Mouse (Mus musculus): ENCODE results near the gene Tmem263. TPM values are rescaled to one million over a fixed set of nuclear protein-coding genes. Genes with fewer than 3 reads are reported as not detected.

Tmem263 gene
- polyA plus RNA-seq, 1 experiment from 2014 or later, result 60.3 TPM

DNA sequence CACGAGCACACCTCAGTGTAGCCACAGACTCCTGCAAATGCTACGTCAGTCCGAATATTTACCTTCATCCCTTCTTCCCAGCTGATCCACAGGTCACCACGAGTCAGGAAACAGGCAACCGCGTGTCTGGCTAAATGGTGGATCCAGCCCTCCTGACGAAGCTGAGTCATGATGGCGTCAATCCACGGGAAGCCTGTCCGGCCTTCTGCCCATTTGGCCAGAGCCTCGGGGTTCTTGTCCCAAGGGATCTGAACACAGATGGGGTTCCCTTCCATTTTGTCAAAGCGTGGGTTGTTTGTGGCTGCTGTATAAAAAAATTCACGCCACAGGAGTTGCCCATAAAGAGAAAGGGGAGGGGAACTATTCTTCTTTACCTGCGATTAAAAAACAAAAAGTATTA, 43.9 kb downstream of the Tmem263 start:
- no peak overlapping the region for H3K4me2 ChIP-seq
- no peak overlapping the region for H3K27ac ChIP-seq
- ATAC-seq (ENCODE audit: low FRiP score), result no peak
- H3K4me3 ChIP-seq, result no peak overlapping the region
- H3K36me3 ChIP-seq, result peaks cover 54% of the 10 kb centered on the region
- WGBS, result 86% methylated on average over 14 of the region's 14 CpGs
- H3K4me1 ChIP-seq (replicated peaks), result no peaks in the 10 kb centered on the region
- H3K9me3 ChIP-seq, result no peaks in the 10 kb centered on the region
- no peak overlapping the region for H3K9ac ChIP-seq
- H3K27me3 ChIP-seq, result no peaks in the 10 kb centered on the region

- H3K27me3 ChIP-seq, result no peaks in the 10 kb centered on the region
- H3K9ac ChIP-seq, result no peak overlapping the region
- H3K9me3 ChIP-seq, result no peaks in the 10 kb centered on the region
- no peaks in the 10 kb centered on the region for H3K4me1 ChIP-seq (replicated peaks)
- H3K4me3 ChIP-seq, result no peak overlapping the region
- no peak overlapping the region for H3K4me2 ChIP-seq
- WGBS, result 86% methylated on average over 5 of the region's 5 CpGs
- H3K27ac ChIP-seq, result no peak overlapping the region
- peaks cover 27% of the 10 kb centered on the region for H3K36me3 ChIP-seq
- ATAC-seq (ENCODE audit: low FRiP score), result no peak
Observed at GRCm38 (mm10) chr10:85149226-85149625, 46.8 kb downstream of the Tmem263 start.

- 15% methylated on average over 2 of the region's 2 CpGs for WGBS
- no peak overlapping the region for H3K4me2 ChIP-seq
- H3K36me3 ChIP-seq, result peaks cover 5% of the 10 kb centered on the region; the same call in 1 of the 2 replicates
- H3K9ac ChIP-seq, result no peak overlapping the region
- no peak overlapping the region for H3K4me3 ChIP-seq
- no peak overlapping the region for H3K27ac ChIP-seq
- no peaks in the 10 kb centered on the region for H3K4me1 ChIP-seq (replicated peaks)
- no peaks in the 10 kb centered on the region for H3K27me3 ChIP-seq
- H3K9me3 ChIP-seq, result no peaks in the 10 kb centered on the region
- ATAC-seq (ENCODE audit: low FRiP score), result no peak
Observed at GRCm38 (mm10) chr10:85154195-85154594, 51.8 kb downstream of the Tmem263 start.

GRCm38 (mm10) chr10:85157451-85157850, 55.0 kb downstream of the Tmem263 start:
- 92% methylated on average over 7 of the region's 7 CpGs for WGBS

DNA sequence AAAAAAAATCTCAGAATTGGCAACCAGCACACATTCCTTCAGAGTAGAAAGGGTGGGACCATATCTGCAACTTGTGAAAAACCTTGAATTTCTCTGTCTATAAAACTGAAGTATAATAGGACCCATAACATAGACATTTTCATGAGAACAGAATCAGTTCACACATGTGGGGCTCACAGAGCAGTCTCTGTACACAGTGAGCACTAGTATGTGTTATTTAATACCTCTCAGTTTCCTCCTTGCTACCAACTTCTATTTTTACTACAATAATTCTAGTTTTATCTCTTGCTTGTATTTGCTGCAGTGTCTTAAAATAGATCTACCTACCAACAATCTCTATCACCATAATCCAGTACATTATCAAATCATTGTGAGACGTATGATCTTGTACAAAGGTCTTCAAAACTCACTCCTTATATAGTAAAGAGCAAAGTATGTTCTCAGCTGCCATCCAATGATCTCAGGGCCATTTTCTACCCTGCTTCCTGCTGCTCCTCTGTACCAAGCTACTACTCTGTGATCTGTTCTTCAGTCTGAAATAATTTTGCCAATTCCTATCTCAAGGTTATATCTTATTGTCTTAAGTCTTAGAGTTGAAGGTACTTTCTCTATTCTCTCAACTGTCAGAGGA, 57.7 kb downstream of the Tmem263 start:
- no peak overlapping the region for H3K27ac ChIP-seq
- ATAC-seq (ENCODE audit: low FRiP score), result no peak
- no peaks in the 10 kb centered on the region for H3K36me3 ChIP-seq
- 96% methylated on average over 1 of the region's 1 CpGs for WGBS
- H3K9ac ChIP-seq, result no peak overlapping the region
- H3K9me3 ChIP-seq, result no peaks in the 10 kb centered on the region
- no peak overlapping the region for H3K4me3 ChIP-seq
- H3K4me1 ChIP-seq (replicated peaks), result no peaks in the 10 kb centered on the region
- H3K27me3 ChIP-seq, result no peaks in the 10 kb centered on the region
- no peak overlapping the region for H3K4me2 ChIP-seq

More at GRCm38 (mm10) chr10:85157451-85157850, 55.0 kb downstream of the Tmem263 start:
- Histone ChIP-seq H3K27me3 (no peaks in the 10 kb centered on the region), H3K4me2 (no peak overlapping the region), H3K27ac (no peak overlapping the region), H3K9me3 (no peaks in the 10 kb centered on the region), H3K4me1 (replicated peaks) (no peaks in the 10 kb centered on the region), H3K9ac (no peak overlapping the region), H3K36me3 (no peaks in the 10 kb centered on the region), H3K4me3 (no peak overlapping the region)
- ATAC-seq (ENCODE audit: low FRiP score), result no peak

DNA sequence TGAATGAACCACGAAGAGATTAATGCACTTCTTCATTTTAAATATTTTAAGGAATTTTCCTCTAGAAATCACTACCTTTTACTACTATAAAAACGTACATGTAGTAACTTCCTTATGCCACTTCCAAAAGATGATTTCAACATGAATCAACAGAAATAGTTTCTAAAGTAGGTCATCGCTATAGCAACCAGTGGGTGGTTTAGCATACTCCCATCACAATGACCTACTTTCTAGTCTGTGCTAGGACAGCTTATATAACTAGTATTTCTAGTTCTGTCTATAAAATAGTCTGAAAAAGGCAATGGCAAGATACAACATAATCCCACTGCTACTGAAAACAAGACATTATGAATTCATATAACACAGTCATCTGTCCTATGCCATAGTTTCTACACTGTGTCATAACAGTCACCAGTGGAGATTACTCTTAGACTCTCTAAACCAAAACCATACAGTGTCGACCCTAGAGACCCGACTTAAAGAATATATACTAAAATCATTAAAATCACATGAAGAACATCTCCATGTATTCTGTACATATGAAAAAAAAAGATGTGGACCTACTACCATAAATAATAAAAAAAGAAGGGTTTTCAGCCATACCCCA, 59.4 kb downstream of the Tmem263 start:
- Histone ChIP-seq H3K4me3 (no peak overlapping the region), H3K4me2 (no peak overlapping the region), H3K4me1 (replicated peaks) (no peaks in the 10 kb centered on the region), H3K9me3 (no peaks in the 10 kb centered on the region), H3K9ac (no peak overlapping the region), H3K36me3 (no peaks in the 10 kb centered on the region), H3K27ac (no peak overlapping the region), H3K27me3 (no peaks in the 10 kb centered on the region)
- no peak for ATAC-seq (ENCODE audit: low FRiP score)
- 70% methylated on average over 5 of the region's 5 CpGs for WGBS

GRCm38 (mm10) chr10:85164791-85165190, 62.4 kb downstream of the Tmem263 start:
- 89% methylated on average over 13 of the region's 13 CpGs for WGBS

DNA sequence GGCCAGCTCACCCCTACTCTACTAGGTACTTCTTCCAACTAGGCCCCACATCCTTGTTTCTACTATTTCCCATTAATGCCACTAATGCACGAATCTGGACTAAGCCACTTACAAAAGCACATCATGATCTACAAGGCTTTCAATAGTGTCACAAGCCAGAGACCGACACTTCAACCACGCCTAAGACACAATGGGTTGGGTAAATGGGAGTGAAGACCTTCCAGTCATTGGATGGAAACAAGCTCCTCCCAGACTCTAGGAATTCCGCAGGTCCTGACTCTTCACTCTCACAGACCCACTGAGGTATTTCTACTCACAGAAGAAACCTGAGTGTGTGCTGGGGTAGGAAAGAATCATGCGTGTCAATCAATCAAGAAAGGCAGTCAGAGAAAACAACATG, 62.9 kb downstream of the Tmem263 start:
- Histone ChIP-seq H3K27me3 (no peaks in the 10 kb centered on the region), H3K36me3 (no peaks in the 10 kb centered on the region), H3K4me1 (replicated peaks) (no peaks in the 10 kb centered on the region), H3K4me2 (no peak overlapping the region), H3K9ac (no peak overlapping the region), H3K4me3 (no peak overlapping the region), H3K27ac (no peak overlapping the region), H3K9me3 (no peaks in the 10 kb centered on the region)
- 88% methylated on average over 5 of the region's 5 CpGs for WGBS
- no peak for ATAC-seq (ENCODE audit: low FRiP score)

More at GRCm38 (mm10) chr10:85164791-85165190, 62.4 kb downstream of the Tmem263 start:
- no peak overlapping the region for H3K4me3 ChIP-seq
- no peak overlapping the region for H3K9ac ChIP-seq
- no peaks in the 10 kb centered on the region for H3K9me3 ChIP-seq
- H3K27ac ChIP-seq, result no peak overlapping the region
- no peaks in the 10 kb centered on the region for H3K36me3 ChIP-seq
- no peaks in the 10 kb centered on the region for H3K4me1 ChIP-seq (replicated peaks)
- no peak for ATAC-seq (ENCODE audit: low FRiP score)
- no peaks in the 10 kb centered on the region for H3K27me3 ChIP-seq
- H3K4me2 ChIP-seq, result no peak overlapping the region

Other genes with a start within 250 kb of the Tmem263 start
- 49.6 and 49.9 TPM in 2 replicates for gene Ric8b, start 185.0 kb upstream of the Tmem263 start, polyA plus RNA-seq (2015; fragmentation: Nextera tagmentation; extraction: Ambion mirVana)
- 1.7 and 2.5 TPM in 2 replicates for gene Fhl4, start 132 bp upstream of the Tmem263 start, polyA plus RNA-seq (2015; fragmentation: Nextera tagmentation; extraction: Ambion mirVana)
- 34.3 and 38.5 TPM in 2 replicates for gene Mterf2, start 25.4 kb downstream of the Tmem263 start, polyA plus RNA-seq (2015; fragmentation: Nextera tagmentation; extraction: Ambion mirVana)
- 32.0 and 33.8 TPM in 2 replicates for gene Cry1, start 82.4 kb downstream of the Tmem263 start, polyA plus RNA-seq (2015; fragmentation: Nextera tagmentation; extraction: Ambion mirVana)